Mouse (Mus musculus) layer of hippocampus, adult 9-10 months (tissue): ENCODE results near the gene Olfr547.
"Not testable (repeated sequence)": the region's sequence is repeated elsewhere in the genome, so short reads cannot be mapped to it uniquely, and the experiment has no call there.

ENCODE experiments used
- DNase-seq: peaks from one replicate; pipeline ENCODE4 v3.0.0; 2022; ENCODE audit warnings: low spot score

Gene Olfr547

DNA sequence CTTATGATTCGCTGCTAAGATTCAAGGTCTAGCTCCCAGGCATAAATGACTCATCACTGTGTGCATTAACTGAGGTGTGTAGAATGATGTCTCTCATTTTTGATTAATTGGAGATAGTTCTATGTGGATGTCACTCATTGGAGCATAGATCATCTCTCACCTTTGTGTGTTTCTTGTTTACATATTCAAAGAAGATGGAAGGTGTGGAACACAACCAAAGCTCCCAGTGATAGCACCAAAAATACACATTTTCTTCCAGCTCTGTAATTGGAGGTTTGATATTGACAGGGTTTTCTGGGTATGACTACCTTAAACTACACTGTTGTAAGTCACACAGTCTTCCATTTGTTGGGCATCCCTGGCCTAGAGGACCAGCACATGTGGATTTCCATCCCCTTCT lies at the start of gene Olfr547:
TSS of gene Olfr547 (plus strand) at position 301 of the 400 bp plus-strand sequence.
- DNase-seq = no peak

DNA sequence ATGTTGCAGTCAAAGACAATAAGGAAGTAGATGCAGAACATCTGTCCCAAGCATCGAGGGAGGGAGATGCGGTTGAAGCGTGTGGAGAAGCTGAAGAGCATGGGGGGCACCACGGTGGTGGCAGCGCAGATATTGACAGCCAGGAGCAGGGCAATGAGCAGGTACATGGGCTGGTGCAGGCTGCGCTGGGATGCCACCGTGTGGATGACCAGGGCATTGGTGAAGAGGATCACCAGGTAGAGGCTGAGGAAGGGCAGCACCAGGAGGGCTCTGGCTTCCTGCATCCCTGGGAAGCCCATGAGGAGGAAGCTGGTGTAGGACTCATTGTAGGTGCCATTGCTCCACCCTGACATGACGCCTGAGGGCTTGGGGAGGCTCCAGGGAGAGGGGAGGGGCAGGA lies 49.8 kb upstream of the Olfr547 start:
- DNase-seq = not testable (repeated sequence)

- DNase-seq = no peak
Observed at GRCm38 (mm10) chr7:102486105-102486504, 48.4 kb upstream of the Olfr547 start.

- no peak for DNase-seq
Observed at GRCm38 (mm10) chr7:102488161-102488560, 46.4 kb upstream of the Olfr547 start, which contains the start of gene Olfr544. Gene Olfr544 (minus strand): TSS chr7:102488313.

DNA sequence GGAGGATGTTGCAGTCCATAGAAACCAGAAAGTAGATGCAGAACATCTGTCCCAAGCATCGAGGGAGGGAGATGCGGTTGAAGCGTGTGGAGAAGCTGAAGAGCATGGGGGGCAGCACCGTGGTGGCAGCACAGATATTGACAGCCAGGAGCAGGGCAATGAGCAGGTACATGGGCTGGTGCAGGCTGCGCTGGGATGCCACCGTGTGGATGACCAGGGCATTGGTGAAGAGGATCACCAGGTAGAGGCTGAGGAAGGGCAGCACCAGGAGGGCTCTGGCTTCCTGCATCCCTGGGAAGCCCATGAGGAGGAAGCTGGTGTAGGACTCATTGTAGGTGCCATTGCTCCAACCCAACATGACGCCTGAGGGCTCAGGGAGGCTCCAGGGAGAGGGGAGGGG lies 40.1 kb upstream of the Olfr547 start:
- DNase-seq = not testable (repeated sequence)

- no peak for DNase-seq
Observed at GRCm38 (mm10) chr7:102499473-102499872, 35.1 kb upstream of the Olfr547 start, which contains the start of gene Olfr545. Gene Olfr545 (minus strand): TSS chr7:102499573.

DNA sequence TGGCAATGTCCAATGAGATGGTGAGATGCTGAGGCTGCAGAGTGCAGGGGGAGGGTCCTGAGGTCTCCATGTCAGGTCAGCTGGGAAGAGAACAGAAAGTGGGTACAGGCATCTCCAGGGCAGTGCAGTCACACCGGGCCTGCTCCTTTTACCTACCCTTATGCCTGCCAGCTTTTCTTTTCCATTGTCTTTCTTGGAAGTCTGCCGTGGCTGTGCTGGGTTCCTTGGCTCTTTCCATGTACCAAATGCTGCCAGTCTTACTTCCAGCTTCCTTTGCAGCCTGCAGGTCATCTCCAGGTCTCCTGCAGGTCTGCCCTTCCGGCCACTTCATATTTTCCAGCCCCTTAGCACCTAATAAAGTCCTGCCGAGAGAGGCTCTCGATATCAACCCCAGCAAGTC lies 32.6 kb upstream of the Olfr547 start:
- DNase-seq = no peak

DNA sequence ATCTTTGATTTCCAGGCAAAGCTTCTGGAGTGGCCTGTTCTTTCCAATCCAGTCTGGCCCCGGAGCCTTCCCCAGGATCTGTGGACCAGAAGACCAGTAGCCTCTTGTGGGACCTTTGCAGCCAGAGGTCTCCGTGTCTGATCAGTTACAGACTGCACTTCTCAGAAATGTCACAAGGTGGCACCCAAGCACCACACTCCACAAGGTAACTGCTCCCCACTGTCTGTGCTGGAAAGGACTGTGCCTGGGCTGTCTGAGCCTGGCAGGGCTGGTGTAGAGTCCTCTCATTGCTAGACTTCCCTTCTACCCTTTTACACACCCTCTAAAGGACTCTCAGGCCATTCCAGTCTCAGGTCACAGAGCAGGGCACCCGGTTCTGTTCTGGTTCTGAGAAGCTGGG lies 27.7 kb upstream of the Olfr547 start:
- DNase-seq = peak; percentile 81

DNA sequence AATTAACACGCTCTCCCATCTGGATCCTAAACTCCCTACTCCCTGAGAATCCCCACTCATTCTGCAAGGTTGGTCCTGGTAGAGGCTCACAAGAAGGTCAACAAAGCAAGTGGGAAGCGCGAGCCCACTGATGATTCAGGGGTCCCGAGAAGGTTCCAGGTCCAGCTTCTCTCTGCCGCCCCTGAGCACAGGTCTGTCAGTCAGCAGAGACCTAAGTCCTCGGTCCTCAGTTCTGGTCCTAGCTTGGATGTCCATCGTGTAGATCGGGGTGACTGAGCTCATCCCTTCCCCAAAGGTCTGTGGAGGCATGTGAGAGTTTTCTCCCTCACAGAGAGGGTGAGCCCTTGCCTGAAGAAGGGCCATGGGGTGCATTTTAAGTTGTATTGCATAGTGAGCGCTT lies 26.5 kb upstream of the Olfr547 start:
- no peak for DNase-seq

GRCm38 (mm10) chr7:102508666-102509065 lies 25.9 kb upstream of the Olfr547 start:
- DNase-seq = no peak

DNA sequence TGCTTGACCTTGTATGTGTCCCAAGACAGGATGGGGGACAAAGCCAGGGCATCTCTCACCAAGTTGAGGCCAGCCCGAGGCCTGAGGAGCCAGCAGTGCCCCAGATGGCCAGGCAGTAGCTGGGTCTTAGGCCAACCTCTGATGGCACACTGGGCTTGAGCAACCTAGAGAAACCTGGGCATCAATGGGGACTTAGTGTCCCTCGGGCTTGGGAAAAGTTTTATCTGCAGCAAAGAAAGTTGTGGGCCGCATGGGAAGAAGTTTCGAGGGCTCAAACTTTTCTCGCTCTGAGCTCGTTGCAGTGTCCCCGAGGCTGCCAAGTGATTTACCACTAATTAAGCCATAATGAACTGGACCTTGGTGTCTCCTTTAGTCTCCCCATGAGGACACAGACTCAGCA lies 24.8 kb upstream of the Olfr547 start:
- DNase-seq = no peak

- no peak for DNase-seq
Observed at GRCm38 (mm10) chr7:102511927-102512326, 22.6 kb upstream of the Olfr547 start.

GRCm38 (mm10) chr7:102512814-102513435 lies 21.6 kb upstream of the Olfr547 start:
- peak; percentile 68 for DNase-seq

DNA sequence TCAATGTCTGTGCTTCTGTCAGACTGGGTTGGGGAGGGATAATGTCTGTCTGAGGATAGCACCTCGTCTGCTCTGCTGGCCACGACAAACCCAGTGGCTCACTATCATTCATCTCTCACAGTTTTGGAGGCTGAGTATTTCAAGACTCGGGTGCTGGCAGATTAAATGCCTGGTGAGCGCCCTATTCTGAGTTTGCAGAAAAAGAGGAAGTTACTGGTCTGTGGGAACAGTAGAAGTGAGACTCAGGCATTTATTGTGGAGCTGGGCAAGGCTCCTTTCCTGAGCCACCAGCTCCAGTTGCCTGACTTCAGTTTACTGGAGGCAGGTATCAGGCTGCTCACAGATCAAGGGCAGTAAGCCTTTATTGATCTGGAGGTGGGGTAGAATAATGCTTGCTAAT lies 20.4 kb upstream of the Olfr547 start:
- no peak for DNase-seq

GRCm38 (mm10) chr7:102516261-102517050 lies 18.1 kb upstream of the Olfr547 start:
- no peak for DNase-seq

DNA sequence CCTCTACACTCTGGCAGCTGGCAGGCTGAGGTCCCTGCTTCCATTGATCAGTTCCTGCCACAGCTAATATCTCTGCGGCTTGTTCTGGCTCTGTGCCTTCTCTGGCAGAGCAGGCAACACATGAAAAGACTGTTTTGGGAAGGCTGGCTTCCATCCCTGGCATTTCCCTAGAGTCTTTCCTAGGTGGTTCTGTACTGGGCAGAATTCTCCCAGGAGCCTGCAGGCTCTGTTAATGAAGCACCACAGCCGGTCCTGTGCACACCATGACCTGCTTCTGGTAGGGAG lies 17.6 kb upstream of the Olfr547 start:
- no peak for DNase-seq

DNA sequence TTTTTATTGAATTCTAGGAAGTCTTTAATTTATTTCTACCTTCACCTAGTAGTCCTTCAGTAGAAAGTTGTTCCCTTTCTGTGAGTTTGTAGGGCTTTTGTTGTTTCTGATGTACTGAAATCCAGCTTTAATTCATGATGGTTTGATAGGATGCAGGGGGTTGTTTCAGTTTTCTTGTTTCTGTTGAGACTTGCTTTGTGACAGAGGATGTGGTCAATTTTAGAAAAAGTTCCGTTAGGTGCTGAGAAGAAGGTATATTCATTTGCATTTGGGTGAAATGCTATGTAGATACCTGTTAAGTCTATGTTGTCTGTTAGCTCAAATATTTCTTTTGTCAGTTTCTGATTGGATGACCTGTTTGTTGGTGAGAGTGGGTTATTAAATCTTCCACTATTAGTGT lies 5.5 kb upstream of the Olfr547 start:
- DNase-seq = no peak

DNA sequence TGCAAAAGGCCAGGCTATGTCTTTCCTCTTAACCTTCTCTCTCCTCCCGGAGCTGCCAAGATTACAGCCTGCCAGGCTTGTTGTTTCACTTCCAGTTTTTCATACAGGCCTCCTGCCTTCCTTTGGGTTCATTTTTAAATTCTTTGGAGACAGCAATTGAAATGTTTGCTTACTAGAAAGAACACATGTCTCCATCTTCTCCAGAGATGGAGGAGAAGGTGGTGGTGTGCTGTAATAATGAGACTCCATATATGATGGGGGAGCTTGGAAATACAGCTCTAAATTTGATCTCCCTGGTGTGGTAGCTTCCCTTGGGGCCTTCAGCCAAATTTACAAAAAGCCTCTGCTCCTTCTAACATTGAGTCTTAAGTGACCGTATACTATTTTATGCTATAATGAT lies 6.0 kb downstream of the Olfr547 start, which contains the start of gene Olfr548-ps1:
TSS of gene Olfr548-ps1 (plus strand) at position 301 of the 400 bp plus-strand sequence.
- no peak for DNase-seq

- DNase-seq = no peak
Observed at GRCm38 (mm10) chr7:102541251-102541650, 6.7 kb downstream of the Olfr547 start.

DNA sequence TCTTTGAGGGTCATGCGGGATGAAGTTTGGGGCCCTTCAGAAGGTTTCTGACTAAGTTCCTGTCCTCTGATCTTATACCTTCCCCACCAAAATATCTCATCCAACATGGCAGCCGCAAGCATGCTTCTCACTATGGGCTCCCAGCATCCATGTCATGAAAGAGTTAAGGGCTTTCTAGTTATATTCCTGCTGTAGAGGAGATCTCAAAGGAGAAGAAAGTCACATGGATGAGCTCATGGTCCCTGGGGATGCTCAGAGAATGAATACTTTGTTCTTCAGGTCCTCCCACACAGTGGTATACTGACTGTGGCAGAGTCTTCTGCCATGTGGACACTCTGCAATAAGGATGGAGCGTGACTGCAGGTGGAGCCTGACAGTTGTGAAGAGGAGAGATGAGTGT lies 15.0 kb downstream of the Olfr547 start, which contains the start of gene Olfr549:
TSS of gene Olfr549 (plus strand) at position 301 of the 400 bp plus-strand sequence.
- DNase-seq = no peak

DNA sequence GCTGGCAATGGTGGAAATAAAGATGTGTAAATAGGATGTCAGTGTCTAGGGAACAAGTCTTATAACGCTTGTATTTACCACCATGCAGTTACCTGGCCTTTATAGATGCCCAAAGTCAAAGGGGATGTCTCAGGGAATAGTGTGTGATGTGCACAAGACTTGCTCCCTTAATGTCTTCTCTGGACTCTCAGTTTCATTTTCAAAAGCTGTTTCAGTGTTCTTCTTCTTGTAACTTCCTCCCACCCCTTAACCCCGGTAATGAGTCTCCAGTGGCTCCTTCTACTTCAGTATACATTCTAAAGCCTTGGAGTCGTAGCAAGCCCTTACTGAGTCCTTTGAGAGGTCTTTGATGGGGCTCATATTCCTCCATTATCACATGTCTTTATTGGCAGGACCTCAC lies 18.7 kb downstream of the Olfr547 start:
- DNase-seq = no peak

DNA sequence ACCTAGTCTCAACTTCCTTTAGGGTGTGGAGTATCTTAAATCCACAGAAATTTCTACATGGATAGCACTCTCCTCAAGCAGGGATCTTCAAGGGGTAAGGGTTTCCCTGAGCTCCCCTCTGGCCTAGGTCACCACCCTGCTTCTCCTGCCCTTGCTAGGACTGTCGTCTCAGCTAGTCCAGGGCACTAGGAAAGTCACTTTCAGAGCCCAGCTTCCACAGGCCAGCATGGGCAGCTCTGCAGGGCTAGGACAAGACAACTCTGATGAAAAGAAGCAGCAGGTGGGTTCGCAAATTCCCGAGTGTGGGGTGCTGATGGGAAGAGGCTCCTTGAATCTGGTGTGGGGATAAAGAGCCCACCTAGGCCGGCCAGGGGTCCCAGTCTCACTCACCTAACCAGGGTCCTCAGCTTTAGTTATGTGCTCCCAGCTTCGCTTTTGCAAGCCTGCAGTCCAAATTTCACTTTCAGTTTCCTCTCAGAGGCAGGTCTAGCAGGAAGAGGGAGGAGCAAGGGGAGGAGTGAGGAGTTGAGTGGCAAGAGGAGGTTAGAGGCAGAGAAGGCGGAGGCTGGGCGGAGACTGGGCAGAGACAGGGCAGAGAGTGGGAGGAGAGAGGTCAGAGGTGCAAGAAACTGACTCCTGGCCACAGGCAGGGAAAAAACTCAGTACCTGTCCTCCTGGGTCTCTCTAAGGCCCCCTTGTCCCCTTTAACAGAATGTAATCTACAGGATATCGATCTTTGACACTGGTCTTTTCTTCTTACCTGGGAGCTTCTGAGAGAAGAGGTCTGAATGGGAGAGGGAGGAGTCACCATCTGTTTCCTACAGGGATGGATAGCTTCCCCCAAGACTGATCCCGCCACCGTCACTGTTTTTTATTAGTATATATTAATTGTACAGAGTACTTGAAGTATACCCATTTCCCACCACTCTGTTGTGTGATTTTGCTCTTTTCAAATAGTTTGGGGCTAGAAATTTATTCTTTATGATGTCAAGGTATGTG lies 30.7 kb downstream of the Olfr547 start, which contains the start of gene Trim21:
TSS of gene Trim21 (minus strand) at position 488 of the 999 bp plus-strand sequence.
- DNase-seq = peak; percentile 30
